Mouse (Mus musculus): ENCODE data around the gene Spo11.

The Spo11 gene

GRCm38 (mm10) chr2:173011440-173011839 lies 33.9 kb downstream of the Spo11 start:
- no peak for DNase-seq

DNA sequence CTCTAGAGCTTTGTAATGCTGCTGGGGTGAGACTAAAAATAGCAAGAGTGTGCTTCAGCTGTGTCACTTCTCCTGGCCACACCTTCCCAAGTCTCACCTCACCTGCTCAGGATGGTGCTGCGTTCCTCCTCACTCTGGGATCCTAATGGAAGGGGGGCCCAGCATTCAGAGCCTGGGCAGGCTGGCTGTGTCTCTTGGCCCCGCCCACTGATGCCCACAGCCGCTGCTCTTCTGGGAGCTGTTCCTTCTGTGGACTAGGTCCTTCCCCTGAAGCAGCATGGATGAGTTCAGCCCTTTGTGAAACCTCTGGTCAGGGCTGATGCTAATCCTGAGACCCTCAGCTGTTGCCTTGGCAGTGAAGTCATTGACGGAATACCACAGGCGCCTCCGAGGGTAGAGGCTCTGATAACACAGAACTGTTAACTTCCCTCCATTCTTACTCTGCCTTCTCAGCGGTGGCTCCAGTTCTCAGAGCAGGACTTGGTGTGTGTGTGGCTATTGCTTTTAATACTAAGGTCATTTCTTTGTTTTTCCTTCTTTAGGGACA lies 37.3 kb downstream of the Spo11 start:
- DNase-seq: no peak

DNA sequence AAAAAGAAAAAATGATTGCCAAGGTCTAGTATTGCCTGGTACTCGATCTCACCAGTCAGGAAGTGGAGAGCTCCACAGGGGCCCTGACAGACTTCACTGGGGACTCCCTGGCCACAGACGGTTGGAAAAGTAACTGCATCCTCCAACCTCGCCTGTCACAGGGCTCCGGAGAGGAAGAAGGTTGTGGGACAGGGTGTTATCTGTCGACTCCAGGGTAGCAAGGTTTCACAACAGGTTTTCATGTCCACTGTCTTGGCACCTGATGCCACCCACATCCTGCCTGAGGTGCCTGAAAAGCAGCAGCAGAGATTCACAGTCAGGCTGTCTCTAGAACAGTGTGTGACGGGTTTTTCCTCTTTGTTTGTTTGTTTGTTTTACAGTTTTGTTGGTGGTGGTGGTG lies 40.4 kb downstream of the Spo11 start:
- no peak for DNase-seq

DNA sequence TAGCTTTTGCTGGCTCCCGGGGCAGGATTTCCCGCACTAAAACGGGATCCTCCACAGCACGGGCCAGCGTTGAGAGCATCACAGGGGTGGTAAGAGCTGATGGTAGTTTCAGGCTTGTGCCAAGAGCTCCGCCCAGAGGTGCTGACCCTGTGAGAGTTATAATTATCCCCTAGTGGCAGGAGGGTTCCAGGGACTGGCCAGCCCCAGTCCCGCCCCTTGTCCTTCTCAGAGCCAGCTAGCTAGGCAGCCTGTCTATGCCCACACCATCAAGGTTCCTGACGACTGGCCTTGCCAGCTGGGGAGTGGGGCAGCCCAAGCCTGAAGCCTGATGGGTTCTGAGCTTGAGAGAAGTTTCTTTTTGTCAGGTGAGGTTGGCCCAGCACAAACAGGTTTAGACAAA lies 41.1 kb downstream of the Spo11 start:
- DNase-seq: peak; percentile 45

DNA sequence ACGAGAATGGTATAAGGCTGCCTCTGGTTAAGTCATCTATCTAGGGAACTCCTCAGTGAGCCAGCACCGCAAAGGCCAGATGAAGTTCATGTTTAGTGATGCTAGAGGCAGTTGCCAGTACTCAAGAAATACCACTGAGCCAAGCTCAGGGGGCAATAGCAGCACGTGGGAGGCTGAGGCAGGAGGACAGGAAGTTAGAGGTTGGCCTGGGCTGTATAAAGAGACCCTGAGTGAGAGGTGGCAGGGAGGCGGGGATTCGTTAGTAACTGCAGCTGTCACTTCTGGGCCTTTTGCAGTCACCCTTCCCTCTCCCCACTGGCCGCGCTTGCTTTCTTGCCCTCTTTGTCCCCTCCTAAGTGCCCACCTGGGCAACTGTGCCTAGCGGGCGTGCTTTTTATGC lies 41.8 kb downstream of the Spo11 start:
- DNase-seq: no peak

GRCm38 (mm10) chr2:173019790-173020189 lies 42.3 kb downstream of the Spo11 start:
- peak; percentile 95 for DNase-seq

DNA sequence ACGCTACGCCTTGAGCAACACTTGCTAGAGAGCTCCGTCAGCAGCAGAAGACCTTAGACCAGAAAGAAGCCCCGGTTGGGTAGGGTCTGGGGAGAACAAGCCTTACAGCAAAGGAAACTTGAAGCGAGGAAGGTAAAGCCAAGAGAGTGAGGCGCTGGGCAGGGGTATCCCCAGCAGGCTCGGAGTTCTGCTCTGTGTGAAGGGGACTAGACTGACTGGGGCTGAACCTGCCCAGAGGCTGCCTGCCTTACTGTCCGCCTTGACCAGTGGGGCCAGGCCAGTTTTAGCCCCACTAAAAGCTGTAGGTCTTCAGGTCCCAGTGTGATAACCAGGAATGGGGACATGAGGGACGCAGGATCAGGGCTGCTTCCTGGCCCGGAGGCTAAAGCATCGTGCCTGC lies 42.9 kb downstream of the Spo11 start, which contains the start of gene Rbm38:
TSS of gene Rbm38 (plus strand) at position 69 of the 400 bp plus-strand sequence.
- no peak for DNase-seq

- DNase-seq: peak; percentile 94
These were observed 44.1 kb downstream of the Spo11 start for GRCm38 (mm10) chr2:173021633-173022055.

DNA sequence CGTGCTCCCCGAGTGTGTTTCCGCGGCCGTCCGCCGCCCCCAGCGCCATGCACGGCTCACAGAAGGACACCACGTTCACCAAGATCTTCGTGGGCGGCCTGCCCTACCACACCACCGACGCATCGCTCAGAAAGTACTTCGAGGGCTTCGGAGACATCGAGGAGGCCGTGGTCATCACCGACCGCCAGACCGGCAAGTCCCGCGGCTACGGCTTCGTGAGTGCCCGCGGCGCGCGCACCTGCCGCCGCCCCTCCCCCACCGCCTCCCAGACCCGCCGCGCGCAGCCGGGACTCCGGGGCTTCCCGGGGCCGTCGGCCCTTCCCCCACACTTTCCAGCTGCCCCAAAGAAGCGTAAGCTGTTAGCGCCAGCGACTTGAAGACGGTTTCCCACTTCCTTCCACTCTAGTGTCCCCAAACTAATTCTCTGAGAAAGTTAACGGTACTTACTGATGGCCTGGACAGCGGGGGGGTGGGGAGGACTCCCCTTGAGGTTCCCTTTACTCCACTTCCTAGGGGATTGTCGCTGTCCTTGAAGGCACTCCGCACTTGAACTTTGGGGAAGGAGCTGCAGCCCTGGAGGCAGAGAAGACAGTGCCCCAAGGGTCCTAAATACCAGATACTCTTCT lies 44.7 kb downstream of the Spo11 start:
- peak; percentile 45 for DNase-seq

DNA sequence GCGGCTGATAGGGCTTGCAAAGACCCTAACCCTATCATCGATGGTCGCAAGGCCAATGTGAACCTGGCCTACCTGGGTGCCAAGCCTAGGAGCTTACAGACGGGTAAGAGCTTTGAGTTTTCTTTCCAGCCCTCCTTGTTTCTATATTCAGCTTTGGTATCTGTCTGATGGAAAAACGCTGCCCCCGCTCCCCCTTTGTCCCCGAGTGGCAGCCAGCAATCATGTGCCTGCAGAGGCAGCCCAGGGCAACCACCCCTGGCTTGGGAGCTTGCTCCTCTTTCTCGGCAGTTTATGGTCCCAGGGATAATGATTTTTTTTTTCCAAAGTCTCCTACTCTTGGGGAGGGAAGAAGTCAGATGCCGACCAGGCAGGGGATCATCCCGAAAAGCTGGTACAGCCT lies 45.3 kb downstream of the Spo11 start:
- no peak for DNase-seq

- DNase-seq: no peak
These were observed 45.9 kb downstream of the Spo11 start for GRCm38 (mm10) chr2:173023371-173023851.

DNA sequence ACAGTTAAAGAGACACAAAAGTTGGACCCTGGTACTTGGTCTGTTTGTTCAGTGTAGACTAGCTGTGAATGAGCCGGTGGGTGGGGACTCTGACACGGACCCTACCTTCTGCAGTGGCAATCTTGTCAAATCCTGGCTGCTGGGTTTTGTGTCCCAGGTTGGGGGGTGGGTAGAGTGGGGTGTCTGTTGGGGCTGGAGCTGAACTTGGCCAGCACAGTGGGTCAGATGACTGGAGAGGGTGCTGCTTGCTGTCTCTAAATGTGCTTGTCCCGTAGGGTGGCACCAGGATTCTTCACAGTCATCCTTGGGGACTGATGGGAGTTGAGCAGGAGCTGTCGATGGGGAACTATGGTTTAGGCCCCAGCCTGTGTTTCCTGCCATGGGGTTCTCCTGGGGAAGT lies 46.5 kb downstream of the Spo11 start:
- no peak for DNase-seq

DNA sequence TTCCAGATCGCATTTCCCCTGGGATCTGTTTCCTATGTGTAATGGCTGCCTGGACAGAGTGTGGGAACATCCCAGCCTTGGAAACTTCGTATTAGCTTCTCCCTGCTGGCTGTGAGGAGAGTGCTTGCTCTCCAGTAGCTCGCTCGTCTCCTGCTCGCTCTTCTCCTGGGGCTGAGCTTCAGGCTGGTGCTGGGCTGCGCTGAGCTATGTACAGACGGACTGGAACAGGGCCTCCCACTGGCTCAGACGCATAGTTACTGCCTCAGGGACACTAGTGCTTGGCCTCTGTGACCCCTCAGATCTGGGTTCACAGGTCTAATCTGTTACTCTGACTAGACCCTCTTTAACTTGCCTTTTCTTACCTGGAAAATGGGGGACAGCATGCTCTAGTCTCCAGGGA lies 46.9 kb downstream of the Spo11 start:
- DNase-seq: no peak

DNA sequence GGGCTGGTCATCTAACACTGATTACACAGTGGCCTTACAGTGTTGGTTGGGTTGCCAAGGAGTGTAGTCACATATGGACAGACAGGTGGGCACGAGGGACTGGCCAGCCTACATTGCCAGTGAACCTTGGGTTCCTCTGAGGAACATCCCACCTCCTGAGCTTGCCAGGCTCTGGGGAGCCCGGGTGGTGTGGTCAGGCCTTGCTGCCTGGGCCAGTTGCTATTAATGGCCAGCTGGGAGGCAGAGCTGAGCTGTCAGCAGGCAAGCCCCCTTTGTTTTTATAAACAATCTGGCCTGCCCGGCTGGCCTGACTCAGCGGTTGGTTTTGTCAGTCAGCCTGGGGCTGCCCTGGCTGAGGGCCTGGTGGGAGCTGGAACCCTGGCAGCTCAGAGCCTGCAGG lies 47.4 kb downstream of the Spo11 start:
- DNase-seq: peak; percentile 57

- no peak for DNase-seq
These were observed 48.8 kb downstream of the Spo11 start for GRCm38 (mm10) chr2:173026286-173026685.

GRCm38 (mm10) chr2:173026688-173027131 lies 49.2 kb downstream of the Spo11 start:
- DNase-seq: peak; percentile 34

DNA sequence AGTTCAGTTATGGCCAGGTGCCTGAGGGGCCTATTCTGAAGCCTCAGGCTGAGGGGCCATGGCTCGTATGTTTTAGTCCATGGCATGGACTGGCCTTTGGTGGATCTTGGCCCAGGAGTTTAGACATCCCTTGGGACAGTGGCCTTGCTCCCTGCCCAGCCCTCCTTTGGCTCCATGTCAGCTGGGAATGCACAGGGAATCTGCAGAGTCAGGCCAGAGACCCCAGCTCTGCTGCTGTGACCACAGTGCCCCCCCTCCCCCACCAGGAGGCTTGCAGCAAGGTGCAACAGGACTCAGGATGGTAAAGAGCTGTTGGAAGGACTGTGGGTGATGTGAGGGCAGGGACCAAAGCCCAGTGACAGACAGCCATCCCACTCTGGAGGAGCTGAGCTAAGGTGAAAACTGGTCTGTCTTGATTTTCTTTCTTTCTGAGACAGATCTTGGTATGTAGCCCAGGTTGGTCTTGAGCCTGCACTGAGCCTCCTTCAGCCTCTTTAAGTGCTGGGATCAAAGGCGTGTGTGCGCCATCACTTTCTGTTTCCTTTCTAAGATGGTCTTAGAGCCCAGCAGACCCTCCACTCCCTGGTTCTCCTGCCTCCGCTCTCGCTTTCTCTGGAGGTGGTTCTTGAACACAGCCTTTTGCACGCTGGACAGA lies 49.8 kb downstream of the Spo11 start:
- DNase-seq: no peak

GRCm38 (mm10) chr2:173027824-173028495 lies 50.5 kb downstream of the Spo11 start:
- DNase-seq: no peak

GRCm38 (mm10) chr2:173028508-173029031 lies 51.1 kb downstream of the Spo11 start:
- DNase-seq: no peak

DNA sequence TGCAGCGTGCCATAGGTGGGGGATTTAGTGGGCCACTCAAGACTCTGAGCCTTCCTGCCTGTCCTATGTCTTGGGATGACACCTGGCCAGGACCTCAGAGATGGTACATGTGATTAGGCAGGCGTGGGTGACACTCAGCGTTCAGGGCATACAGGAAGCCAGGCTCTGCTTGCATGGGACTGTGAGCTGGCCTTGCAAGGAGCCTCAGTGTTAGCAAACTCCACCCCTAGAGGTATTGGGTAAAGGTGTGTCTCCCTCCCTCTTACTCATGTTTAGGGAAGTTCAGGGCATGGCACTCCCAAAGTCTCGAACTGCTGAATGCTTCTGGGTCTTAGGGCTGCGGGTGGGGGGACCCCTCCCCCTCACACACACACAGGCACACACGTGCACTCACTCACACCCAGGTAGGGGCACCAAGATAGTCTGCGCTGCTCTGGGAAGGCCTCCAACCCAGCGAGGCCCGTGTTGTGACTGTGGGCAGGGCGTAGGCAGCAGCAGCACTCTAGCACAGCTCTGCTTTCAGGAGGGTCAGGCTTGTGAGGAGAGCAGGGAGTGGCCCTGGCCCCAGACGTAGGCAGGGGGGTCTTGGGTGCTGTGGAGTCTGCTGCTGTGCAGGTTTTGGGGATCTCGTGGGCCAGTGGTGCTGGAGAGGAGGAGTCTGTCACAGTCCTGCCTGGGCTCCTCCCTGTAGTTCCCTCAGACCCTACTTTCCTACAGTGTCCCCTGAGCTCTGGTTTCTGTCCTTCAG lies 53.3 kb downstream of the Spo11 start:
- DNase-seq: no peak

DNA sequence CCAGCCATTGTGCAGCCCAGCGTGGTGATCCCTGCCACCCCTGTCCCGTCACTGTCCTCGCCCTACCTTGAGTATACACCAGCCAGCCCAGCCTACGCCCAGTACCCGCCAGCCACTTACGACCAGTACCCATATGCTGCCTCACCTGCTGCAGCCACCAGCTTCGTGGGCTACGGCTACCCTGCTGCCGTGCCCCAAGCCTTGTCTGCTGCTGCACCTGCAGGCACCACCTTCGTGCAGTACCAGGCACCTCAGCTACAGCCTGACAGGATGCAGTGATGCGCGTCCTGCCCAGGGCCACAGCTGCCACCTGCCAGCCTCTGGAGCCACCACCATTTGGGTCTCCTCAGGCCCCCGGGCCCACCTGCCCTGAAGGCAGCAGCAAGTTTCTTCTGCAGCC lies 56.0 kb downstream of the Spo11 start:
- DNase-seq: no peak

- peak; percentile 42 for DNase-seq
These were observed 57.5 kb downstream of the Spo11 start for GRCm38 (mm10) chr2:173034998-173035397.

- DNase-seq: no peak
These were observed 58.2 kb downstream of the Spo11 start for GRCm38 (mm10) chr2:173035653-173036052.

Data from lung, postnatal 10 days (tissue).